Comparison of ENCODE assay signal across 10 mouse cellular contexts in genomic region chr6:119089173-119089572, GRCm38 (mm10).
DNase-seq lines count a peak whose midpoint lies in the region; ATAC-seq and TF ChIP-seq lines count a peak whose summit lies in the region.
"Had no signal": no experiment of that assay in that cellular context is flagged by ENCODE, and none has a peak within 500 bp of the region (broad histone marks: within the 10 kb centered on the region; RNA-seq: fewer than 3 reads in every experiment).

No protein-coding gene starts in this region.

- 0 out of 2 replicates have a peak, but pooled peaks have one; percentile 47 for TF ChIP-seq EP300 in lung, postnatal 0 days (IDR thresholded peaks at IDR 0.05)

- no peaks in the 10 kb centered on the region for H3K36me3 ChIP-seq in kidney, adult 2 months (ENCODE audit: control insufficient read depth, insufficient read depth, low read length)
- no peaks in the 10 kb centered on the region for H3K36me3 ChIP-seq in lung, postnatal 0 days (ENCODE audit: insufficient read depth, low read length)
- H3K36me3 ChIP-seq: hindbrain, embryonic 12.5 days had no signal

- H3K27ac ChIP-seq in kidney, adult 2 months (ENCODE audit: insufficient read depth, low read depth, low read length) = no peak overlapping the region
- peak overlapping the region; percentile 87 for H3K27ac ChIP-seq in lung, postnatal 0 days (ENCODE audit: low read length)
- H3K27ac ChIP-seq: hindbrain, embryonic 12.5 days had no signal

- in situ Hi-C loops in Patski (cut with MboI; ENCODE audit: low pct_unique_long_range_greater_than_20kb) = no loop called here

- intact Hi-C loops in left cerebral cortex, postnatal 25 days (cut with DNase I) = no loop called here

- H3K4me2 ChIP-seq in lung, postnatal 0 days (replicated peaks; ENCODE audit: low read depth, low read length) = 0 out of 2 replicates have a peak overlapping the region, but pooled peaks have one; percentile 3
- H3K4me2 ChIP-seq: hindbrain, embryonic 12.5 days had no signal

- peak; percentile 25 for DNase-seq in kidney, adult 2 months
- DNase-seq in kidney, adult 11 months = no peak
- DNase-seq in Patski (ENCODE audit: low read depth, low spot score) = no peak
- DNase-seq in heart, adult 18-20 months = peak; percentile 57 to 71
- peak; percentile 74 for DNase-seq in lung, postnatal 0 days (ENCODE audit: low spot score)
- no peak for DNase-seq in thymus, postnatal 14 days
- DNase-seq in left cerebral cortex, postnatal 25 days (ENCODE audit: low spot score in 2 of 2) = no peak

- H3K9me3 ChIP-seq in lung, postnatal 0 days (ENCODE audit: low read length) = no peaks in the 10 kb centered on the region
- H3K9me3 ChIP-seq: hindbrain, embryonic 12.5 days; megakaryocyte, embryonic 14.5 days had no signal

- no peak overlapping the region for H3K4me3 ChIP-seq in kidney, adult 2 months (ENCODE audit: insufficient read depth, low read depth, low read length)
- H3K4me3 ChIP-seq in lung, postnatal 0 days (ENCODE audit: low read depth, low read length) = no peak overlapping the region
- H3K4me3 ChIP-seq: hindbrain, embryonic 12.5 days; megakaryocyte, embryonic 14.5 days had no signal

- TF ChIP-seq POLR2A in kidney, adult 2 months (IDR thresholded peaks at IDR 0.05; ENCODE audit: low read depth, low read length) = no peak

- CTCF ChIA-PET in Patski (lab: Charles Lee) = no interaction called here

- 58% methylated on average over 8 of the region's 8 CpGs for WGBS in kidney, adult 2 months
- WGBS in lung, postnatal 0 days = 20% methylated on average over 8 of the region's 8 CpGs

- no peaks in the 10 kb centered on the region for H3K4me1 ChIP-seq in kidney, adult 2 months (ENCODE audit: control insufficient read depth, insufficient read depth, low read length)
- peaks cover 16% of the 10 kb centered on the region; the same call in 1 of the 2 replicates for H3K4me1 ChIP-seq in lung, postnatal 0 days (ENCODE audit: insufficient read depth, low read depth, low read length)
- H3K4me1 ChIP-seq: megakaryocyte, embryonic 14.5 days had no signal

- H3K9ac ChIP-seq in lung, postnatal 0 days (replicated peaks; ENCODE audit: low read depth) = no peak overlapping the region
- H3K9ac ChIP-seq: hindbrain, embryonic 12.5 days had no signal

- no peaks in the 10 kb centered on the region for H3K27me3 ChIP-seq in kidney, adult 2 months (replicated peaks; ENCODE audit: control insufficient read depth, insufficient read depth, low read length)
- H3K27me3 ChIP-seq in Patski = no peaks in the 10 kb centered on the region
- H3K27me3 ChIP-seq in lung, postnatal 0 days (replicated peaks; ENCODE audit: insufficient read depth, low read length) = no peaks in the 10 kb centered on the region
- H3K27me3 ChIP-seq: hindbrain, embryonic 12.5 days had no signal

- ATAC-seq in Patski = peak; percentile 23
- peak; percentile 75 for ATAC-seq in lung, postnatal 0 days
- no peak for ATAC-seq in monocyte, adult 5-6 weeks (replicated peaks; ENCODE audit: insufficient number of reproducible peaks, low FRiP score, low TSS enrichment, poor library complexity, severe bottlenecking)

- POLR2A ChIA-PET in Patski (lab: Charles Lee) = no interaction called here

- TF ChIP-seq CTCF in kidney, adult 2 months (conservative IDR thresholded peaks at IDR 0.05; ENCODE audit: insufficient read depth, insufficient read length, low read depth, low read length) = no peak
- TF ChIP-seq CTCF in Patski (IDR thresholded peaks at IDR 0.05) = no peak
- TF ChIP-seq CTCF in lung, postnatal 0 days (IDR thresholded peaks at IDR 0.05) = no peak

Comparison
In these comparisons a context has a peak if more than half of its experiments do, and no peak if none do; other contexts are left out.
1. DNase-seq: peak in kidney, adult 2 months (single experiment), heart, adult 18-20 months (2 of 2) and lung, postnatal 0 days (single experiment); none in kidney, adult 11 months (single experiment), Patski (single experiment), thymus, postnatal 14 days (single experiment) and left cerebral cortex, postnatal 25 days (0 of 2).